In the genomic region with DNA sequence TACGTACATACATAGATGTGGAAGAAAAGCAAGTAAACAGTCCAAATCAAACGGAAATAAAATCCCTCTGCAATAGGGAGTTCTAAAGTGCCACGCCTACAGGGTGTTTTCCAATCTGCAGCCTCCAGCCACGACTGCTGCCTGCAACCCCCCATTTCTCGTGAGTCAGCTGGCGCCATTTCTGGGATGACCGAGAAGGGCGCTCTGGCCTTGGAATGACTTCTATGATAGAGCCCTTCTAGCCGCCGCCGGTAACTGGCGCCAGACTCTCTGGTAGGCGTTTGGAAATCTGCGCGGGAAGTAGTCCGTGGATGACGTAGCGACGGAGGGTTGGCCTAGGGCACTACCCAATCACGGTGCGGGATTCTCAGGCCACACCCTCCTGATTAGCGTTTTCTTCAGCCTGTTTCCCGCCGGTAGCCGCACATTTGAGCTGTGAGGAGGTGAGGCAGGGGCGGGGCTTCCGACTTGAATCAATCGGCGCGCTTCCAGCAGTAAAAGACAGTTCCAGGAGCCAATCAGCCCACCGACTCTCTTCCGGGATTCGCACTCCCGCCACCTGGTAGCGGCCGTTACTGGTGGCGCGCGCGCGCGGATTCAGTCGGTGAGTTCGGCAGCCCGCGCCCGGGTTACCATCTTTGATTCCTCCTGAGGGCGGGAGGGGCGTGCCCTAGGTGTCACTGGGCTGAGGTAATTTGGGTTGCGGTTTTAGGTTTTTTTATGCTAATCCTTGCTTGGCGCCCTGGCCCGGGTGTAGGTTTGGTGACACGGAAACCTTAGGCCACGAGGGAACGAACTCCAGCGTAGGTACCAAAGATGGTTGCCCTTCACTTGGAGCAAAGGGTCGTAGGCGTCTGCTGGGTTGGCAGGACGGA, we compare ENCODE assay signal across 8 mouse cellular contexts. TPM values are rescaled to one million over a fixed set of nuclear protein-coding genes. Genes with fewer than 3 reads are reported as not detected.
DNase-seq lines count a peak whose midpoint lies in the region; ATAC-seq and TF ChIP-seq lines count a peak whose summit lies in the region.

Mdc1 (plus strand) TSS at position 440 of the 875 bp plus-strand sequence.

- ATAC-seq in embryonic facial prominence, embryonic 15.5 days (ENCODE audit: insufficient number of reproducible peaks, low FRiP score, low TSS enrichment, low read depth): peak; percentile 90
- ATAC-seq in limb, embryonic 14.5 days (ENCODE audit: low FRiP score, low read depth): peak; percentile 91
- peak; percentile 92 for ATAC-seq in midbrain, postnatal 0 days (ENCODE audit: low FRiP score)

- peak within 1 kb of the TSS; percentile 74 for H3K27ac ChIP-seq in bone marrow, adult 2 months (ENCODE audit: control insufficient read depth, insufficient read depth, low read depth, low read length, poor library complexity)
- H3K27ac ChIP-seq in embryonic facial prominence, embryonic 15.5 days (replicated peaks): peak within 1 kb of the TSS; percentile 88
- H3K27ac ChIP-seq in limb, embryonic 14.5 days (replicated peaks; ENCODE audit: low read depth, low read length): peak within 1 kb of the TSS; percentile 82
- H3K27ac ChIP-seq in midbrain, postnatal 0 days (ENCODE audit: low read depth, low read length): peak within 1 kb of the TSS; percentile 65

- under 1% methylated on average over 59 of the region's 59 CpGs for WGBS in bone marrow, adult 2 months
- 0% methylated on average over 59 of the region's 59 CpGs for WGBS in embryonic facial prominence, embryonic 15.5 days
- WGBS in limb, embryonic 14.5 days: under 1% methylated on average over 59 of the region's 59 CpGs
- WGBS in midbrain, postnatal 0 days: under 1% methylated on average over 59 of the region's 59 CpGs

- H3K36me3 ChIP-seq in embryonic facial prominence, embryonic 15.5 days: peaks cover 17% of the 10 kb centered on the region
- H3K36me3 ChIP-seq in limb, embryonic 14.5 days (ENCODE audit: control insufficient read depth, insufficient read depth, low read length): peaks cover 23% of the 10 kb centered on the region
- peaks cover 10% of the 10 kb centered on the region; the same call in 1 of the 2 replicates for H3K36me3 ChIP-seq in midbrain, postnatal 0 days (ENCODE audit: insufficient read depth, low read length)

- peak within 1 kb of the TSS; percentile 68 for H3K4me2 ChIP-seq in embryonic facial prominence, embryonic 15.5 days (replicated peaks)
- H3K4me2 ChIP-seq in limb, embryonic 14.5 days (replicated peaks; ENCODE audit: low read depth, low read length, severe bottlenecking): peak within 1 kb of the TSS; percentile 65
- peak within 1 kb of the TSS; percentile 61 for H3K4me2 ChIP-seq in midbrain, postnatal 0 days (ENCODE audit: low read depth, low read length, poor library complexity, severe bottlenecking)

- DNase-seq in 416B (ENCODE audit: low read depth): peak; percentile 100
- peak; percentile 100 for DNase-seq in heart, adult 8-10 months (ENCODE audit: low spot score)
- peak; percentile 100 for DNase-seq in kidney, adult 9 months
- DNase-seq in limb, embryonic 14.5 days (ENCODE audit: low spot score): peak; percentile 100
- peak; percentile 100 for DNase-seq in midbrain, postnatal 0 days (ENCODE audit: low spot score)
- peak; percentile 96 to 97 for DNase-seq in spleen, postnatal 14 days (ENCODE audit: low spot score in 2 of 2)

- peak within 1 kb of the TSS; percentile 58 for H3K9ac ChIP-seq in embryonic facial prominence, embryonic 15.5 days
- H3K9ac ChIP-seq in limb, embryonic 14.5 days (ENCODE audit: low read depth, low read length, severe bottlenecking): peak within 1 kb of the TSS; percentile 61
- peak within 1 kb of the TSS; percentile 60 for H3K9ac ChIP-seq in midbrain, postnatal 0 days (replicated peaks; ENCODE audit: low read length, poor library complexity, severe bottlenecking)

- H3K27me3 ChIP-seq in embryonic facial prominence, embryonic 15.5 days: no peaks in the 10 kb centered on the region
- no peaks in the 10 kb centered on the region for H3K27me3 ChIP-seq in limb, embryonic 14.5 days (ENCODE audit: control insufficient read depth, insufficient read depth, low read length)
- H3K27me3 ChIP-seq in midbrain, postnatal 0 days (ENCODE audit: insufficient read depth, low read length): no peaks in the 10 kb centered on the region

- peaks cover 1% of the 10 kb centered on the region; the same call in 1 of the 2 replicates for H3K4me1 ChIP-seq in bone marrow, adult 2 months (ENCODE audit: control insufficient read depth, insufficient read depth, low read length)
- peaks cover 16% of the 10 kb centered on the region for H3K4me1 ChIP-seq in embryonic facial prominence, embryonic 15.5 days
- H3K4me1 ChIP-seq in limb, embryonic 14.5 days (ENCODE audit: control insufficient read depth, insufficient read depth, low read length): peaks cover 13% of the 10 kb centered on the region
- H3K4me1 ChIP-seq in midbrain, postnatal 0 days (ENCODE audit: insufficient read depth, low read length): no peaks in the 10 kb centered on the region

- no peaks in the 10 kb centered on the region for H3K9me3 ChIP-seq in embryonic facial prominence, embryonic 15.5 days (replicated peaks)
- no peaks in the 10 kb centered on the region for H3K9me3 ChIP-seq in limb, embryonic 14.5 days (ENCODE audit: control insufficient read depth, low read length)
- H3K9me3 ChIP-seq in midbrain, postnatal 0 days (ENCODE audit: low read length): no peaks in the 10 kb centered on the region

- TF ChIP-seq CTCF in bone marrow, adult 2 months (IDR thresholded peaks at IDR 0.05; ENCODE audit: control insufficient read depth, insufficient read depth, low read length): no peak
- TF ChIP-seq CTCF in midbrain, postnatal 0 days (IDR thresholded peaks at IDR 0.05): peak; percentile 63

- peak; percentile 81 for TF ChIP-seq POLR2A in bone marrow, adult 2 months (IDR thresholded peaks at IDR 0.05; ENCODE audit: borderline replicate concordance, control insufficient read depth, low read depth, low read length)
- TF ChIP-seq POLR2A in limb, embryonic 14.5 days (IDR thresholded peaks at IDR 0.05; ENCODE audit: borderline replicate concordance, extremely low read depth, insufficient read depth, insufficient read length): peak; percentile 72; the same call in 1 of the 2 replicates

- H3K4me3 ChIP-seq in bone marrow, adult 2 months (replicated peaks; ENCODE audit: control insufficient read depth, low read depth, low read length): peak within 1 kb of the TSS; percentile 71
- H3K4me3 ChIP-seq in embryonic facial prominence, embryonic 15.5 days (replicated peaks): peak within 1 kb of the TSS; percentile 67
- H3K4me3 ChIP-seq in limb, embryonic 14.5 days (replicated peaks; ENCODE audit: low read length): peak within 1 kb of the TSS; percentile 62
- H3K4me3 ChIP-seq in midbrain, postnatal 0 days (ENCODE audit: low read depth, low read length): peak within 1 kb of the TSS; percentile 56

RNA-seq across cellular contexts. Expression of gene Mdc1, which starts in this region (rescaled TPM):
- polyA plus RNA-seq in bone marrow, adult 2 months (2011; ENCODE audit: insufficient read depth, insufficient read length, low replicate concordance, missing spikeins): 17.2 and 24.2 TPM in 2 replicates
- 12.0 and 16.1 TPM in 2 replicates for polyA plus RNA-seq in embryonic facial prominence, embryonic 15.5 days (2015; fragmentation: Nextera tagmentation; extraction: Ambion mirVana)
- total RNA-seq in heart, adult 8-10 months (2022): 10 to 100 TPM; 11.5 to 12.8 (median 12.0) TPM
- 24.9 and 28.8 TPM in 2 replicates for polyA plus RNA-seq in limb, embryonic 14.5 days (2012; rRNA removed)
- polyA plus RNA-seq in limb, embryonic 14.5 days (2014; fragmentation: Nextera tagmentation; extraction: Ambion mirVana): 12.2 and 13.9 TPM in 2 replicates
- 22.4 and 22.6 TPM in 2 replicates for total RNA-seq in midbrain, postnatal 0 days (2014; rRNA removed)
- polyA plus RNA-seq in midbrain, postnatal 0 days (2015; fragmentation: Nextera tagmentation; extraction: Ambion mirVana): 3.7 and 4.7 TPM in 2 replicates

Comparison
In these comparisons a context has a peak if more than half of its experiments do, and no peak if none do; other contexts are left out.
1. Peak in every context shown above with its lines: DNase-seq, ATAC-seq, H3K4me3 ChIP-seq and H3K27ac ChIP-seq.